Mouse (Mus musculus): ENCODE results near the gene Tmem179b. TPM values are rescaled to one million over a fixed set of nuclear protein-coding genes. Genes with fewer than 3 reads are reported as not detected.

Gene Tmem179b
- polyA plus RNA-seq, 1 experiment from 2014 or later, result 47.6 TPM

DNA sequence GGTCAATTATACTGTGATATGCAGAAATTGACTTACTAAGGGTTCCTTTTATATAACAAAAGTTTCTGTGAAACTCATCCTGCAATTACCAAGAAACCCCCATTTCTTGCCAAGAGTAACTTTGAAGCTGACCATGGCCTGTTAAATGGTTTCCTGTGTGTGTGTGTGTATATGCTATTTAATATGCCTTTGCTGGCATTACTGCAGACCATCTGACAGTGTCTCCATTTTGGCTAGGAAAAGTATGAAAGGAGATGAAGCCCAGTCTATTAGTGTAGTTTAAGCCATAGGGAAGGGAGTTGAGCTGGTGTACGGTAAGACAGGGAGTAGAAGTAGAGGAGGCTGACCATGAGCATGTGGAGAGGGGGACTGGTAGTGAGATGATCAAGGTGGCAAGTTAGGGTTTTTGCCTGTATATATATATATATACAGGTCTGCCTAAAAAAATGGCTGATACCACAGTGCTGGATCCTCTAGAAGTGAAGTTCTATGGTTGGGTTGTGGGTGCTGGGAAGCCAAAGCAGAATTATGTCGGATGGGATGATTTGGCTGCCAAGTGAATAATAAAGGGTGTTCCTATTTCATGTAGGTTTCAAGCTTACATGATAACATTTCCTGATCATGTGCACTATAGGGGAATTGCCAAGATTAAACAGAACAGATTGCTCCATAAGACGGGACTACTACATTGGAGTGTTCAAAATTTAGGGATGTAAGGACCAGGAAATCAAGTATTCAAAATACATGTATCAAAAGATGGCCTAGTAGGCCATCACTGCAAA is 47.5 kb downstream of the Tmem179b start:
- no peak overlapping the region for H3K4me3 ChIP-seq
- no peaks in the 10 kb centered on the region for H3K9me3 ChIP-seq (replicated peaks)
- no peak for ATAC-seq (replicated peaks; ENCODE audit: insufficient number of reproducible peaks, insufficient read depth, low FRiP score, low read depth)
- H3K27me3 ChIP-seq, result no peaks in the 10 kb centered on the region
- H3K9ac ChIP-seq, result no peak overlapping the region
- peaks cover 24% of the 10 kb centered on the region for H3K4me1 ChIP-seq (replicated peaks)
- WGBS, result 35% methylated on average over 3 of the region's 3 CpGs
- no peak overlapping the region for H3K4me2 ChIP-seq
- H3K27ac ChIP-seq, result no peak overlapping the region
- peaks cover 28% of the 10 kb centered on the region for H3K36me3 ChIP-seq

DNA sequence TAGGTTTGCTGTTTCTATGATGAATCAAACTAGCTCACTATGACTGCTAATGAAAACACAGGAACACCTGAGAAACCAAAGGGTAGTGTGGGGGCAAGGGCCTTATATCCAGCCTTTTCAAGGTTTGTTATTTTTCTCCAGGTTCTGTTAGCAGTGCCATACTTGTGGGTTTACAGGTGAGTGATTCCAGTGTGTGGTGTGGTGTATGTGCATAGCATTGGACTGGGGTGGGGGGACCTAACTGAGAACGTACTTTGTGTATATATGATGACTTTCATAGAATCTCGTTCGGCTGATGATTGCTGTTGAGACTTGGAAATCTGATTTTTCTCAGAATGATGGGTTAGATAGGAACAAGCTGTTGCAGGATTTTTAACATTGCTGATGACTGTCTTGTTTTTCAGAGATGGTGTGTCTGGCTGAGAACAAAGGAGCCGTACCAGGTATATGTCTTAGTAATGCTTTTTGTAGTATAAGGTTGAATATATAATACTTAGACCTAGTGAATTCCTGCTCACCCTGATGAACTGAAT is 49.1 kb downstream of the Tmem179b start:
- Histone ChIP-seq H3K9ac (0 out of 2 replicates have a peak overlapping the region, but pooled peaks have one; percentile 84), H3K4me1 (replicated peaks) (peaks cover 29% of the 10 kb centered on the region), H3K9me3 (replicated peaks) (no peaks in the 10 kb centered on the region), H3K4me3 (peak overlapping the region; percentile 65), H3K27me3 (no peaks in the 10 kb centered on the region), H3K27ac (no peak overlapping the region), H3K4me2 (peak overlapping the region; percentile 63), H3K36me3 (peaks cover 28% of the 10 kb centered on the region)
- WGBS, result 55% methylated on average over 4 of the region's 4 CpGs
- ATAC-seq (replicated peaks; ENCODE audit: insufficient number of reproducible peaks, insufficient read depth, low FRiP score, low read depth), result no peak

DNA sequence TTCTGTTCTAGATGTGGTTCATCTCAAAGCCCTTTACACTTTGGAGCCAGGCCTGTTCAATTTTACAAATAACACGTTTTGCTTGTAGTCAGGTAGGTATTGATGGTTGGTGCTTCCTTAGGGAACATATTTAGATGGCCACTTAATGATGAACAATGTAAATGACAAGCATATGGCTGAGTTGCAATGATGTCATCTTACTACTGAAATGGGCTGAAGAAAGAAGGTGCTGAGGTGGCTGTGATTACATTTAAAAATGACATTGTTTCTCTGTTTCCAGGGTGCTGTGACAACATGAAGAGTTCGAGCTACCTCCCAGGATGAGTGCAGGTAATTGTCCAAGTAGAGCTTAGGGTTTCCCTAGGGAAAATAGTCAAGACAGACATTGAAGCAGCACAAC is 49.9 kb downstream of the Tmem179b start:
- 6% methylated on average over 2 of the region's 2 CpGs for WGBS
- no peak for ATAC-seq (replicated peaks; ENCODE audit: insufficient number of reproducible peaks, insufficient read depth, low FRiP score, low read depth)
- Histone ChIP-seq H3K36me3 (peaks cover 28% of the 10 kb centered on the region), H3K9ac (peak overlapping the region; percentile 84), H3K4me1 (replicated peaks) (peaks cover 29% of the 10 kb centered on the region), H3K4me3 (peak overlapping the region; percentile 65), H3K9me3 (replicated peaks) (no peaks in the 10 kb centered on the region), H3K27me3 (no peaks in the 10 kb centered on the region), H3K4me2 (peak overlapping the region; percentile 63), H3K27ac (peak overlapping the region; percentile 88)

DNA sequence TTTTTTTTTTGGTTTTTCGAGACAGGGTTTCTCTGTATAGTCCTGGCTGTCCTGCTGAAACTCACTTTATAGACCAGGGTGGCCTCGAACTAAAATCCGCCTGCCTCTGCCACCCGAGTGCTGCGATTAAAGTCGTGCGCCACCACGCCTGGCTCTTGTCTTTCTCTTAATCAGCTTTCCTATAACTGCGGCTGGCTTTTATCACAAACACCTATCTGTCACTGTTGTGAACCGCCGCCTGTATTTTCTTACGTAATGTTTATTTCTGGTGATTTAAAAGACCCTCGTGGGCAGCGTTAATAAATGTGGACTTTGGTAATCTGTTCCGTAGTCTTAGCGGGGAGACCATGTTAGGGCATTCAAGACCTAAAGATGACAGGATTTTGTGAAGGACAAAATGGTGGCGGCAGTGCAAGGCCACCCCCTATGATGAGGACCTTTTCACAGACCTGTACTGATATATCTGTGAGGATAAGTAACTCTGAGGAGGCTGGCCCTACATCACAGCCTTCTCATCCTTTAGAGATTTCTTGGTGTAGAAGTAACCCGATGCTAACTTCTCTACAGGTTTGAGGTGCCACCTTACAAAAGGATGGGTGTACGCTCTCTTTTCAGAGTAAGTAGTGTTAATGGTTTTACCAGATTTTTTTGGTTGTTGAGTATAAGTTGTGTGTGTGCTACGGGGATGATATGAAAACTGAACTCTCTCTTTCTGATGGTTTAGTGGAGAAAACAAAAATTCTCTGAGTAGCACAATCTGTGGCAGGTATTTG is 50.5 kb downstream of the Tmem179b start:
- Histone ChIP-seq H3K4me3 (peak overlapping the region; percentile 65), H3K27me3 (no peaks in the 10 kb centered on the region), H3K27ac (peak overlapping the region; percentile 88), H3K36me3 (peaks cover 28% of the 10 kb centered on the region), H3K4me1 (replicated peaks) (peaks cover 29% of the 10 kb centered on the region), H3K9me3 (replicated peaks) (no peaks in the 10 kb centered on the region), H3K9ac (peak overlapping the region; percentile 84), H3K4me2 (peak overlapping the region; percentile 63)
- WGBS, result under 1% methylated on average over 20 of the region's 20 CpGs
- no peak for ATAC-seq (replicated peaks; ENCODE audit: insufficient number of reproducible peaks, insufficient read depth, low FRiP score, low read depth)

DNA sequence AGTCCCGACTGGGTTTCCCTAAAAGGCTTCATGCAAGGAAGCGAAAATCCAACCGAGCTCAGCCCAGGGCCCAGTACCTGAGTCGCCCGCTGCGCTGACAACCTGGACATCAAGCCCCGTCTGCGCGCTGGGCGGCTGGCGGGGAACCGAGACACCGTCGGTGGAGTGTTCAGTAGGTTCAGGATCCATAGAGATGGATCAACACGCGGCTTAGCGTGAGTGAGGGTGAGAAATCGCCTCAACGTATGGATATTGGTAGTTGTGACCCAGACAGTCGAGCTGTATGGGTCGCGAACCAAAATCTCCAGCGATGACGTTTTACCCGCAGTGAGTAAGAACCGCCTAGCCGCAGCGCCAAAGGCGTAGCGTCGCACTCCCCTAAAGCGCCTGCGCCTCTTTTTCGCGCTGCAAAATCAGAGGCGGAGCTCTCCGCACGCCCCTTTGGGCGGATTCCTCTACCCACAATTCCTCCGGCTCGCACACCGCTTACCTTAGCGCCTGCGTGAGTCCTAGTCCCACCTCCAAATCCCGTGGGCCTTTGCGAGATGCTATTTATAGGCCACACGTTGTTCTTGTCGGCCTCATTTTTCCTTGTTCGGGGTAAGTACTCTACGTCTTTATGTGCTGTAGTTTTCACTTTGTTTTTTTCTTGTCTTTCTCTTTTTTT is 51.2 kb downstream of the Tmem179b start, which contains the start of gene Slc3a2:
Gene Slc3a2 (minus strand): TSS at position 463 of the 667 bp plus-strand sequence.
- H3K36me3 ChIP-seq, result peaks cover 28% of the 10 kb centered on the region
- peak within 1 kb of the TSS; percentile 65 for H3K4me3 ChIP-seq
- H3K27me3 ChIP-seq, result no peaks in the 10 kb centered on the region
- peak; percentile 98 for ATAC-seq (replicated peaks; ENCODE audit: insufficient number of reproducible peaks, insufficient read depth, low FRiP score, low read depth)
- under 1% methylated on average over 50 of the region's 50 CpGs for WGBS
- peak within 1 kb of the TSS; percentile 63 for H3K4me2 ChIP-seq
- peaks cover 29% of the 10 kb centered on the region for H3K4me1 ChIP-seq (replicated peaks)
- peak within 1 kb of the TSS; percentile 84 for H3K9ac ChIP-seq
- peak within 1 kb of the TSS; percentile 95 for H3K27ac ChIP-seq
- no peaks in the 10 kb centered on the region for H3K9me3 ChIP-seq (replicated peaks)

DNA sequence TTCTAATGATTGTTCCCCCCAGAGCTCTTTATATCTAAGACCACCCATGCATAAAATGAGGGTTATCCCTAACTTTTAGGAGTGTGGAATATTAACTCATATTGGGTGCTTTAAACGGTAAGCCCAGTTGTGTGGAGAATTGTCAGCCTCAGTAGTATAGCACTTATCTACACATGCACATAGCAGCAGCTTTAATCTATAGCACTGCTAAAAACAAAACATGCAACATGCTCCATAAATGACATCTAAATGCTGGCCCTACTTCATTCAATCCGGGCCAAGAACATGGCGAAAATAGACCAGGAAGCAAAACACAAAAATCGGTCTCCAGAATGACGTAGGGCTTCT is 51.7 kb downstream of the Tmem179b start:
- Histone ChIP-seq H3K9ac (peak overlapping the region; percentile 84), H3K27me3 (no peaks in the 10 kb centered on the region), H3K36me3 (peaks cover 28% of the 10 kb centered on the region), H3K4me2 (peak overlapping the region; percentile 61), H3K4me3 (peak overlapping the region; percentile 65), H3K9me3 (replicated peaks) (no peaks in the 10 kb centered on the region), H3K27ac (peak overlapping the region; percentile 95), H3K4me1 (replicated peaks) (peaks cover 29% of the 10 kb centered on the region)
- no peak for ATAC-seq (replicated peaks; ENCODE audit: insufficient number of reproducible peaks, insufficient read depth, low FRiP score, low read depth)
- under 1% methylated on average over 5 of the region's 5 CpGs for WGBS

Small RNA genes lying within 50 kb of the gene (microRNA-seq; reads per million reads assigned to microRNA genes)
- not detected for gene Mir6992

Other genes with a start within 250 kb of the Tmem179b start
- gene Slc22a8, start 183.2 kb downstream of the Tmem179b start, polyA plus RNA-seq (2015; fragmentation: Nextera tagmentation; extraction: Ambion mirVana), result 0.08 and 0.10 TPM in 2 replicates
- not detected in 2 replicates for gene Slc22a6, start 156.4 kb downstream of the Tmem179b start, polyA plus RNA-seq (2015; fragmentation: Nextera tagmentation; extraction: Ambion mirVana)
- 0.05 and 0.24 TPM in 2 replicates for gene Chrm1, start 110.7 kb downstream of the Tmem179b start, polyA plus RNA-seq (2015; fragmentation: Nextera tagmentation; extraction: Ambion mirVana)
- 59.4 and 71.5 TPM in 2 replicates for gene Slc3a2, start 51.1 kb downstream of the Tmem179b start, polyA plus RNA-seq (2015; fragmentation: Nextera tagmentation; extraction: Ambion mirVana)
- gene Wdr74, start 38.6 kb downstream of the Tmem179b start, polyA plus RNA-seq (2015; fragmentation: Nextera tagmentation; extraction: Ambion mirVana), result 42.8 and 59.3 TPM in 2 replicates
- 0.69 and 1.9 TPM in 2 replicates for gene 1700092M07Rik, start 33.7 kb downstream of the Tmem179b start, polyA plus RNA-seq (2015; fragmentation: Nextera tagmentation; extraction: Ambion mirVana)
- 81.0 and 92.0 TPM in 2 replicates for gene Stx5a, start 33.1 kb downstream of the Tmem179b start, polyA plus RNA-seq (2015; fragmentation: Nextera tagmentation; extraction: Ambion mirVana)
- 100 and 132 TPM in 2 replicates for gene Nxf1, start 17.4 kb downstream of the Tmem179b start, polyA plus RNA-seq (2015; fragmentation: Nextera tagmentation; extraction: Ambion mirVana)
- 154 and 157 TPM in 2 replicates for gene Tmem223, start 3.5 kb downstream of the Tmem179b start, polyA plus RNA-seq (2015; fragmentation: Nextera tagmentation; extraction: Ambion mirVana)
- gene Taf6l, start 11.9 kb upstream of the Tmem179b start, polyA plus RNA-seq (2015; fragmentation: Nextera tagmentation; extraction: Ambion mirVana), result 15.4 and 18.8 TPM in 2 replicates
- gene Polr2g, start 24.1 kb upstream of the Tmem179b start, polyA plus RNA-seq (2015; fragmentation: Nextera tagmentation; extraction: Ambion mirVana), result 118 and 126 TPM in 2 replicates
- 3.5 and 3.8 TPM in 2 replicates for gene Zbtb3, start 28.1 kb upstream of the Tmem179b start, polyA plus RNA-seq (2015; fragmentation: Nextera tagmentation; extraction: Ambion mirVana)
- gene Ttc9c, start 44.9 kb upstream of the Tmem179b start, polyA plus RNA-seq (2015; fragmentation: Nextera tagmentation; extraction: Ambion mirVana), result 30.9 and 36.2 TPM in 2 replicates
- 2.6 and 3.1 TPM in 2 replicates for gene Hnrnpul2, start 45.5 kb upstream of the Tmem179b start, polyA plus RNA-seq (2015; fragmentation: Nextera tagmentation; extraction: Ambion mirVana)
- 0.36 TPM in 1 of 2 replicates, not detected in the other for gene AC129217.1, start 55.3 kb upstream of the Tmem179b start, polyA plus RNA-seq (2015; fragmentation: Nextera tagmentation; extraction: Ambion mirVana)
- 36.4 and 47.0 TPM in 2 replicates for gene Bscl2, start 63.0 kb upstream of the Tmem179b start, polyA plus RNA-seq (2015; fragmentation: Nextera tagmentation; extraction: Ambion mirVana)
- gene Gng3, start 64.7 kb upstream of the Tmem179b start, polyA plus RNA-seq (2015; fragmentation: Nextera tagmentation; extraction: Ambion mirVana), result 1.3 and 5.0 TPM in 2 replicates
- 1.8 and 2.4 TPM in 2 replicates for gene Lrrn4cl, start 76.3 kb upstream of the Tmem179b start, polyA plus RNA-seq (2015; fragmentation: Nextera tagmentation; extraction: Ambion mirVana)
- gene Ubxn1, start 97.0 kb upstream of the Tmem179b start, polyA plus RNA-seq (2015; fragmentation: Nextera tagmentation; extraction: Ambion mirVana), result 120 and 127 TPM in 2 replicates
- gene Uqcc3, start 106.5 kb upstream of the Tmem179b start, polyA plus RNA-seq (2015; fragmentation: Nextera tagmentation; extraction: Ambion mirVana), result 54.8 and 63.4 TPM in 2 replicates
- gene Lbhd1, start 109.3 kb upstream of the Tmem179b start, polyA plus RNA-seq (2015; fragmentation: Nextera tagmentation; extraction: Ambion mirVana), result 35.8 and 44.8 TPM in 2 replicates
- gene Gm49403, start 109.5 kb upstream of the Tmem179b start, polyA plus RNA-seq (2015; fragmentation: Nextera tagmentation; extraction: Ambion mirVana), result not detected in 2 replicates
- gene 1810009A15Rik, start 114.4 kb upstream of the Tmem179b start, polyA plus RNA-seq (2015; fragmentation: Nextera tagmentation; extraction: Ambion mirVana), result 44.7 and 51.9 TPM in 2 replicates
- gene Gm49416, start 114.5 kb upstream of the Tmem179b start, polyA plus RNA-seq (2015; fragmentation: Nextera tagmentation; extraction: Ambion mirVana), result not detected in 2 replicates
- 21.2 and 29.4 TPM in 2 replicates for gene Ints5, start 118.5 kb upstream of the Tmem179b start, polyA plus RNA-seq (2015; fragmentation: Nextera tagmentation; extraction: Ambion mirVana)
- gene Ganab, start 123.6 kb upstream of the Tmem179b start, polyA plus RNA-seq (2015; fragmentation: Nextera tagmentation; extraction: Ambion mirVana), result 50.0 and 67.9 TPM in 2 replicates
- 33.3 and 38.1 TPM in 2 replicates for gene B3gat3, start 145.9 kb upstream of the Tmem179b start, polyA plus RNA-seq (2015; fragmentation: Nextera tagmentation; extraction: Ambion mirVana)
- gene Rom1, start 154.9 kb upstream of the Tmem179b start, polyA plus RNA-seq (2015; fragmentation: Nextera tagmentation; extraction: Ambion mirVana), result 1.9 and 2.3 TPM in 2 replicates
- 12.7 and 21.9 TPM in 2 replicates for gene Eml3, start 155.1 kb upstream of the Tmem179b start, polyA plus RNA-seq (2015; fragmentation: Nextera tagmentation; extraction: Ambion mirVana)
- 74.2 and 99.5 TPM in 2 replicates for gene Mta2, start 167.4 kb upstream of the Tmem179b start, polyA plus RNA-seq (2015; fragmentation: Nextera tagmentation; extraction: Ambion mirVana)
- gene Tut1, start 179.4 kb upstream of the Tmem179b start, polyA plus RNA-seq (2015; fragmentation: Nextera tagmentation; extraction: Ambion mirVana), result 13.7 and 19.4 TPM in 2 replicates
- gene Eef1g, start 192.6 kb upstream of the Tmem179b start, polyA plus RNA-seq (2015; fragmentation: Nextera tagmentation; extraction: Ambion mirVana), result 216 and 256 TPM in 2 replicates
- 31.4 and 38.4 TPM in 2 replicates for gene Ahnak, start 214.8 kb upstream of the Tmem179b start, polyA plus RNA-seq (2015; fragmentation: Nextera tagmentation; extraction: Ambion mirVana)